Mouse (Mus musculus) embryonic facial prominence, embryonic 14.5 days (tissue): ENCODE results near the gene Abhd14b. TPM values are rescaled to one million over a fixed set of nuclear protein-coding genes. Genes with fewer than 3 reads are reported as not detected.

Experiments
- ATAC-seq: fragments of 200-750 bp; cut with Nextera tagmentation; 2 replicates; pipeline ENCODE4 v1.8.0; 2017; ENCODE audit warnings: low read depth, moderate number of reproducible peaks, moderate TSS enrichment
- DNase-seq: peaks from one replicate; pipeline ENCODE4 v3.0.0-alpha.2; 2015; ENCODE audit warnings: low spot score
- H3K27ac ChIP-seq: fragments of 300-500 bp; sonication (generic); replicated peaks from 2 replicates; pipeline ENCODE4 v1.5.1; 2014; ENCODE audit warnings: low read depth, mild to moderate bottlenecking, low read length, moderate library complexity
- H3K27me3 ChIP-seq: fragments of 300-500 bp; sonication (generic); replicated peaks from 2 replicates; pipeline ENCODE4 v1.6.1; 2014; ENCODE audit warnings: low read length; ENCODE audit not compliant: control insufficient read depth, insufficient read depth
- H3K36me3 ChIP-seq: fragments of 300-500 bp; sonication (generic); 2 replicates; pipeline ENCODE4 v1.6.1; 2014; ENCODE audit warnings: low read length, mixed read lengths; ENCODE audit not compliant: control insufficient read depth, insufficient read depth
- H3K4me1 ChIP-seq: fragments of 300-500 bp; sonication (generic); 2 replicates; pipeline ENCODE4 v1.6.1; 2014; ENCODE audit warnings: antibody characterized with exemption, low read length; ENCODE audit not compliant: control insufficient read depth, insufficient read depth
- H3K4me2 ChIP-seq: fragments of 300-500 bp; sonication (generic); 2 replicates; pipeline ENCODE4 v1.6.1; 2014; ENCODE audit warnings: low read depth, mild to moderate bottlenecking, low read length, moderate library complexity, mixed read lengths
- H3K4me3 ChIP-seq: fragments of 300-500 bp; sonication (generic); 2 replicates; pipeline ENCODE4 v1.5.1; 2014; ENCODE audit warnings: low read depth, mild to moderate bottlenecking, low read length
- H3K9ac ChIP-seq: fragments of 300-500 bp; sonication (generic); 2 replicates; pipeline ENCODE4 v1.6.1; 2014; ENCODE audit warnings: low read depth, mild to moderate bottlenecking, low read length, moderate library complexity, mixed read lengths
- H3K9me3 ChIP-seq: fragments of 300-500 bp; sonication (generic); 2 replicates; pipeline ENCODE4 v1.6.1; 2016; ENCODE audit warnings: low read length; ENCODE audit not compliant: control insufficient read depth
- WGBS: fragments of 180-500 bp; shearing (Covaris S2); extraction: QIAGEN DNeasy Blood & Tissue Kit; methylation state at CpG from one replicate; pipeline ENCODE4 v1.1.7; 2014; 5-methylcytosine and 5-hydroxymethylcytosine counted together
- polyA plus RNA-seq: library from polyadenylated mRNA; unstranded; fragments of >200 nt; fragmentation: Nextera tagmentation; extraction: Ambion mirVana; gene quantifications from 2 replicates; pipeline ENCODE4 v1.2.1, GENCODE M21; 2014

The Abhd14b gene
- polyA plus RNA-seq, 1 experiment from 2014 or later = 21.5 TPM

DNA sequence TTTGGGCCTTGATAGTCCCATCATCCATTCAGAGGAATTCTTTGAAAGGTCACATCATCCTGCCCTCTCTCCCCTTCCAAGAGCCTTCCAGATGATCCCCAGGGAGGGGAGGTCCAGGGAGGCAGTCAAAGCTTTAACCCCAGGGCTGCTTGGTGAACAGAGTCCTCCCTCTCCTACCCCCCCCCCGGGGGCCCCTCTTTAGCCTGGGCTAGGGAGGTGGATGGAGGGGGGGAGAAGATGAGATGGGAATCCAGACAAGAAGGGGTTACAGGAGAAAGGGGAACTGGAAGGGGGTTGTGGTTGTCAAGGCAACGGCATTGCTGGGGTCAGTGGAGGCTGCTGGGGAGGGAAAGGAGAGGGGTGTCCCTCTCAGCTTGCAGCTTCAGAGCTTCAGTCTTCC, 26.7 kb upstream of the Abhd14b start:
- Histone ChIP-seq H3K9ac (peak overlapping the region; percentile 30; the same call in 1 of the 2 replicates), H3K4me2 (peak overlapping the region; percentile 50), H3K36me3 (no peaks in the 10 kb centered on the region), H3K4me1 (peaks cover 38% of the 10 kb centered on the region), H3K4me3 (no peak overlapping the region), H3K27ac (peak overlapping the region; percentile 57), H3K9me3 (no peaks in the 10 kb centered on the region), H3K27me3 (no peaks in the 10 kb centered on the region)
- ATAC-seq (0 out of 2 replicates have a peak, but pooled peaks have one; percentile 5), DNase-seq (peak; percentile 72)
- WGBS = 0% methylated on average over 2 of the region's 2 CpGs

DNA sequence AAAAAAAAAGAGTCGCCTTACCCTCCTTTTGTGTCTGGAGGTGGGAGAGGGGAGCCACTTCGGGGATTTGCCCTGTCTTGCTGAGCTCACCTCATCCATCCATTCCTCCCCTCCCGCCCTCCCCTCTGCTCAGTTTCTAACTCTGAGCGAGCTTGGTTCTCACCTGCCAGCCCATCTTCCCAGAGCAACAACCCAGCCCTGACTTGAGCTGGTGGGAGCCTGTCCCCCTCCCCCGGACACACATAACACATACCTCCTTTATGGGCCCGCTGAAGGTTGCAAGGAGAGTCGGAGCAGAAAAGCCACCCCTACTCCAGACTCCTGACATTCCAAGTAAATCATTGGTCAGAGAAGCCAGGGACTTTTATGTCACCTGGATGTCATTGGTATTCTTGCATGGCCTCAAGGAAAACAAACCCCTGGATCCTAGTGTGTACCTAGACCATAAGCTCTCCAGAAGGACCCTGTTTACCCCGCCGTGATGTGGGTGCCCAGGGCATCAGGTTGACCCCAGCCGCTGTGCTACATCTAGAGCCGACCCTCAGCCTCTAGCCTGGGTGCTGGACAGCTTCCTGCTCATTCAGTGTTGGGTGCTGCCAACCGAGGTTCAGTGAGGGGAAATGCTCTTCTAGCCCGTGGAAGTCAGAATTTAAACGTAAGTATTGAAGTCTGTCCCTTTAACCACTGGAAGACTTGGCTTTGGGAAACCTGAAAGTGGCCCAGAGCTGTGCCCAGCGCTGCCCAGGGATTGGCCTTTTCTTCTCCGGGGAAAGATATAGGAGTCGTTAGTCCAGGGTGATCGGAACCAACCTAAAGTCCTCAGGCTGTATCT, 26.0 kb upstream of the Abhd14b start:
- peak overlapping the region; percentile 50 for H3K4me2 ChIP-seq
- ATAC-seq (0 out of 2 replicates have a peak, but pooled peaks have one; percentile 3), DNase-seq (no peak)
- no peaks in the 10 kb centered on the region for H3K36me3 ChIP-seq
- H3K9ac ChIP-seq = peak overlapping the region; percentile 30; the same call in 1 of the 2 replicates
- WGBS = 10% methylated on average over 16 of the region's 18 CpGs
- H3K4me1 ChIP-seq = peaks cover 38% of the 10 kb centered on the region
- H3K27me3 ChIP-seq = no peaks in the 10 kb centered on the region
- peak overlapping the region; percentile 17; the same call in 1 of the 2 replicates for H3K4me3 ChIP-seq
- no peaks in the 10 kb centered on the region for H3K9me3 ChIP-seq
- peak overlapping the region; percentile 57 for H3K27ac ChIP-seq

DNA sequence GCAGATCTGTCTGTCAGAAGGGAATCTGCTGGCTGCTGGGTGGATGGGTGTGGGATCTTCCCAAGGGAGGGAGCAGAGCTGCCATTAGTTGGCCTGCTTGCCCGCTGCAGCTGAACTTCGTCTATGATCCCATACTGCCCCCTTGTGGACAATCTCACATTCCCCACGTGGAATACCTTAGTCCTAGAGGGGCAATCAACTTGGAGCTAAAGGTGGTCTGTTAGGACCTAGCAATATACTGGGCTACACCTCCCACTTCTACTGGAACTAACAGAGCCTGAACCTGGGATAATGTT, 25.4 kb upstream of the Abhd14b start:
- no peaks in the 10 kb centered on the region for H3K36me3 ChIP-seq
- peak; percentile 80 for ATAC-seq
- H3K4me3 ChIP-seq = peak overlapping the region; percentile 17; the same call in 1 of the 2 replicates
- peak; percentile 94 for DNase-seq
- H3K27me3 ChIP-seq = no peaks in the 10 kb centered on the region
- 3% methylated on average over 3 of the region's 3 CpGs for WGBS
- peaks cover 38% of the 10 kb centered on the region for H3K4me1 ChIP-seq
- H3K27ac ChIP-seq = peak overlapping the region; percentile 57
- no peaks in the 10 kb centered on the region for H3K9me3 ChIP-seq
- H3K4me2 ChIP-seq = peak overlapping the region; percentile 50
- H3K9ac ChIP-seq = 0 out of 2 replicates have a peak overlapping the region, but pooled peaks have one; percentile 15

DNA sequence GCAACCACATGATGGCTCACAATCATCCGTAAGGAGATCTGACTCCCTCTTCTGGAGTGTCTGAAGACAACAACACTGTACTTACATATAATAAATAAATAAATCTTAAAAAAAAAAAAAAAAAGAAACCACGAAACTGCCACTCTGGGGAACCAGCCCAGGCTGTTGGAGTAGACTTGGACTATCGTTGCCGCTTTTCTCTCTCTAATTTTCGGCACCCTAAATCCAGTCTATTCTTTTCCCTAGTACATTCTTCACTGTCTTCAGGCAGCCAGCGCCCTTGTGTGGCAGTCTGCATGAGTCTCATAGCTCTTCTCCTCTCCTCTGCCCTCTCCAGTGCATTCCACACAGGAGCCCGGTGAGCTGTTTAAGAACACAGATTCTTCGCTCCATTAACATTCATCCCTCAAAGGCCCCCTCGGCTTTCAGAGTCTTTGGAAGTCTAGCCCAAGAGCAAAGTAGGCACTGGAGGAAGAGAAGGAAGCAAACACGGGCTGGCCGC, 18.5 kb upstream of the Abhd14b start:
- H3K9me3 ChIP-seq = no peaks in the 10 kb centered on the region
- peaks cover 32% of the 10 kb centered on the region for H3K36me3 ChIP-seq
- WGBS = 15% methylated on average over 11 of the region's 11 CpGs
- DNase-seq (no peak), ATAC-seq (peak; percentile 66)
- 0 out of 2 replicates have a peak, but pooled peaks cover 4% of the 10 kb centered on the region for H3K4me1 ChIP-seq
- no peaks in the 10 kb centered on the region for H3K27me3 ChIP-seq
- H3K27ac ChIP-seq = peak overlapping the region; percentile 93
- peak overlapping the region; percentile 72 for H3K4me2 ChIP-seq
- peak overlapping the region; percentile 67 for H3K4me3 ChIP-seq
- peak overlapping the region; percentile 66 for H3K9ac ChIP-seq

DNA sequence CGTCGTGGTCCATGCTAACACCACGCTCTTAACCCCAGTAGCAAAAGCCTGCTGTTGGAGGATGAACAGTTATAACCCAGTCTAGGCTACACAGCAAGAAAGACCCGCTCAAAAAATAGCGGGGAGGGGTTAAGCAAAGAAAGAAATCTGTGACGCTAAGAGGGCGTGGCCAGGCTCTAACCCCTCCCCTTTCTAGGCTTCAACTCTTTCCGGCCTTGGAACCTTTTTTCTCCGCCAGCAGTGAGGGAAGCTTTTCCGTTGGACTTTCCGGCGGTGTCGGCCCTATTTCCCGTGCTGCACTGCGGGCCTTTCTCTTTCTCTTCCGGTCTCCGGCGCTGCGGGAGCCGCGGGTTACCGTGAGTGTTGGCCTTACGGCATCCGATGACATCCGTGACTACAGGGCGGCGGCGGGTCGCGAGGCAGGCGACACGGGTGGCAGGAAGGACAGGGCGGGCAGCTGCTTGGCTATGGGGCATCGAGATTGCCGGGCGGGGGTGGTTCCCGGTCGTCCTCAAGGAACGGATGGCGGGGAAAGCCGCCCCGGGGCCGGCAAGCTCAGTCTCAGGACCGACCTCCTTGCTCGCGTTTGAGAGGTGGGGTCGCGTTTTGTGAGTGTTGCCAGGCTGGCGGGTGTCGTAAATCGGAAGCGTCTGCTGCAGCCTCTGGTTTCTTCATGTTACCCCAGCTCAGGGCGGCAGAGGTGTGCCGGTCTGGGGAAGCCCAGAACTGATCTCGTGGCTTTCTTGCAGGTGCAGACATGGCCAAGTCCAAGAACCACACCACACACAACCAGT, 17.8 kb upstream of the Abhd14b start, which contains the start of gene Rpl29:
Rpl29 (plus strand) TSS at position 234 of the 794 bp plus-strand sequence.
- Histone ChIP-seq H3K36me3 (peaks cover 32% of the 10 kb centered on the region), H3K4me2 (peak within 1 kb of the TSS; percentile 89), H3K27ac (peak within 1 kb of the TSS; percentile 93), H3K4me1 (0 out of 2 replicates have a peak, but pooled peaks cover 4% of the 10 kb centered on the region), H3K9ac (peak within 1 kb of the TSS; percentile 94), H3K4me3 (peak within 1 kb of the TSS; percentile 67), H3K9me3 (no peaks in the 10 kb centered on the region), H3K27me3 (no peaks in the 10 kb centered on the region)
- ATAC-seq = peak; percentile 91
- peak; percentile 99 for DNase-seq
- under 1% methylated on average over 46 of the region's 55 CpGs for WGBS

DNA sequence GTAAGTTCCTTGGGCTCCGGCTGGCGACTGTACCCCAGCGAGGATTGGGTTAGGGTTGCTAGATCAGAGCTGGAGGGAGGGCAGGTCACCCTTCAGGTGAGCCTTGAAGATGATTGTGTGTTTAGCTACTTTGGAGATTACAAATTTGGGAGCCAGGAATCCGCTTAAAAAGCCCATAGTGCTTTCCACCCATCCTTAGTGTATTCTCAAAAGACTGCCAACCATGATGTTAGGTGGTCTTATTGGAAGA, 17.3 kb upstream of the Abhd14b start:
- WGBS = 2% methylated on average over 4 of the region's 4 CpGs
- DNase-seq (no peak), ATAC-seq (no peak)
- Histone ChIP-seq H3K27me3 (no peaks in the 10 kb centered on the region), H3K9ac (peak overlapping the region; percentile 94), H3K4me2 (peak overlapping the region; percentile 89), H3K4me1 (0 out of 2 replicates have a peak, but pooled peaks cover 4% of the 10 kb centered on the region), H3K9me3 (no peaks in the 10 kb centered on the region), H3K27ac (peak overlapping the region; percentile 93), H3K4me3 (peak overlapping the region; percentile 67), H3K36me3 (peaks cover 32% of the 10 kb centered on the region)

DNA sequence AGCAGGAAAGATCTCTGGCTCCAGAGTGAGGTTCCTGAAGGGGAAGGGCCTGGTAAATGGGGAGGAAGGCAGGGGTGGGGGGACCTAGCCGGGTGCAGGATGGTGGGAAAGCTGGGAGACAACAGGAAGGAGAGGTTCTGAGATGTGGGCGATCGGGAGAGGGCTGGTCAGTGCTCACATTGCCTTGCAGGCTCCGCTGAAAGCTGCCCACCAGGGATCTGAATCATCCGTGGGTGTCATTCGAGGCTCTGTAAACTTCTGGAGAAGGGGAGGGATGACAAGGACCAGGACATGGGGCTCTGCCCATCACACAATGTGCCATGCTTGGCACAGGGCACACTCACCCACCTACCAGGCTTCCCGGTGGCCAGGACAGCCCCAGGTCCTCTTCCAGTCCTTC, 13.9 kb upstream of the Abhd14b start:
- Histone ChIP-seq H3K9ac (no peak overlapping the region), H3K4me3 (no peak overlapping the region), H3K36me3 (peaks cover 32% of the 10 kb centered on the region), H3K9me3 (no peaks in the 10 kb centered on the region), H3K4me1 (peaks cover 18% of the 10 kb centered on the region), H3K4me2 (no peak overlapping the region), H3K27ac (no peak overlapping the region), H3K27me3 (no peaks in the 10 kb centered on the region)
- WGBS = 73% methylated on average over 6 of the region's 7 CpGs
- ATAC-seq (no peak), DNase-seq (no peak)

DNA sequence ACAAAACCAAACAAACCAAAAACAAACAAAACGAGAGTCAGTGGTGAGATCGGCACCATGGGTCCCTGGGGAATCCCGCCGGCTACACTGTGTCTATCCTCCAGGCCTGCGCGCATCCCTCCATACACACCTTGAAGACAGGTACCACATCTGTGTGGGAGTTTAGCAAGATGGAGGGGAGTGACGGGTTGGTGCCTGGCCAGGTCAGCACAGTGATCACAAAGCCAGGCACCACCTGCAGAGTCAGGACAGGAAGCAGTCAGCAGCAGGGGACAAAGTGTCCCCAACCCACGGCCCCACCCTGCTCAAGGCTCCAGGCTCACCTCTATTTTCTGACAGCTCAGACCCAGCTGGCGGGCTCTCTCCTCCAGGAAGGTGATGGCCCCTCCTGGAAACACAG, 10.7 kb upstream of the Abhd14b start:
- Histone ChIP-seq H3K27me3 (no peaks in the 10 kb centered on the region), H3K4me2 (no peak overlapping the region), H3K4me3 (no peak overlapping the region), H3K9ac (no peak overlapping the region; the same call in 1 of the 2 replicates), H3K9me3 (no peaks in the 10 kb centered on the region), H3K36me3 (peaks cover 22% of the 10 kb centered on the region), H3K27ac (no peak overlapping the region), H3K4me1 (peaks cover 20% of the 10 kb centered on the region)
- DNase-seq = no peak
- 78% methylated on average over 9 of the region's 9 CpGs for WGBS
- ATAC-seq = no peak
